8 mouse cellular contexts compared by ENCODE assay signal in genomic region chr6:72768804-72769203, GRCm38 (mm10). TPM values are rescaled to one million over a fixed set of nuclear protein-coding genes. Genes with fewer than 3 reads are reported as not detected.
DNase-seq lines count a peak whose midpoint lies in the region; ATAC-seq lines count a peak whose summit lies in the region.

No protein-coding gene starts in this region.

- H3K4me1 ChIP-seq in forebrain, embryonic 13.5 days: peaks cover 42% of the 10 kb centered on the region
- H3K4me1 ChIP-seq in hindbrain, embryonic 14.5 days (replicated peaks; ENCODE audit: control insufficient read depth, insufficient read depth, low read length): 0 out of 2 replicates have a peak, but pooled peaks cover 5% of the 10 kb centered on the region

- peak overlapping the region; percentile 65 for H3K27ac ChIP-seq in forebrain, embryonic 13.5 days
- no peak overlapping the region for H3K27ac ChIP-seq in hindbrain, embryonic 14.5 days

- H3K9ac ChIP-seq in forebrain, embryonic 13.5 days: no peak overlapping the region
- H3K9ac ChIP-seq in hindbrain, embryonic 14.5 days: no peak overlapping the region

- H3K27me3 ChIP-seq in forebrain, embryonic 13.5 days: no peaks in the 10 kb centered on the region
- H3K27me3 ChIP-seq in hindbrain, embryonic 14.5 days (ENCODE audit: control insufficient read depth, insufficient read depth, low read length): no peaks in the 10 kb centered on the region

- no peaks in the 10 kb centered on the region for H3K9me3 ChIP-seq in forebrain, embryonic 13.5 days (replicated peaks)
- no peaks in the 10 kb centered on the region for H3K9me3 ChIP-seq in hindbrain, embryonic 14.5 days (ENCODE audit: control insufficient read depth, low read length)

- peak; percentile 60 for DNase-seq in 3T3-L1 (ENCODE audit: low read depth, low spot score)
- peak; percentile 14 for DNase-seq in ZHBTc4 (ENCODE audit: low read depth, low spot score)
- DNase-seq in hindbrain, embryonic 14.5 days (ENCODE audit: low spot score): peak; percentile 60
- DNase-seq in left cerebral cortex, postnatal 4 days: peak; percentile 82
- peak; percentile 14 for DNase-seq in right cerebral cortex, adult 18-20 months
- no peak for DNase-seq in embryo, embryonic 10.5 days (ENCODE audit: low spot score)

- H3K36me3 ChIP-seq in forebrain, embryonic 13.5 days (ENCODE audit: poor library complexity, severe bottlenecking): 0 out of 2 replicates have a peak, but pooled peaks cover 11% of the 10 kb centered on the region
- no peaks in the 10 kb centered on the region for H3K36me3 ChIP-seq in hindbrain, embryonic 14.5 days (replicated peaks; ENCODE audit: control insufficient read depth, insufficient read depth)

- peak; percentile 41; the same call in 1 of the 2 replicates for ATAC-seq in forebrain, embryonic 13.5 days
- ATAC-seq in hindbrain, embryonic 14.5 days (ENCODE audit: low FRiP score): no peak; the same call in 1 of the 2 replicates
- ATAC-seq in monocyte, adult 5-6 weeks (replicated peaks; ENCODE audit: insufficient number of reproducible peaks, low FRiP score, low TSS enrichment, poor library complexity, severe bottlenecking): no peak

- no peak overlapping the region for H3K4me3 ChIP-seq in forebrain, embryonic 13.5 days
- H3K4me3 ChIP-seq in hindbrain, embryonic 14.5 days (replicated peaks; ENCODE audit: low read length): no peak overlapping the region

- 53% methylated on average over 9 of the region's 9 CpGs for WGBS in forebrain, embryonic 13.5 days
- WGBS in hindbrain, embryonic 14.5 days: 72% methylated on average over 9 of the region's 9 CpGs

- no peak overlapping the region for H3K4me2 ChIP-seq in forebrain, embryonic 13.5 days
- no peak overlapping the region for H3K4me2 ChIP-seq in hindbrain, embryonic 14.5 days (replicated peaks)

- intact Hi-C loops in left cerebral cortex, postnatal 4 days (cut with DNase I): no loop called here

RNA-seq across cellular contexts. Expression of gene Tcf7l1, which starts 20.2 kb away (rescaled TPM):
- polyA plus RNA-seq in forebrain, embryonic 13.5 days (2015; fragmentation: Nextera tagmentation; extraction: Ambion mirVana): 13.5 and 13.8 TPM in 2 replicates
- polyA plus RNA-seq in hindbrain, embryonic 14.5 days (2014; fragmentation: Nextera tagmentation; extraction: Ambion mirVana): 7.2 and 7.3 TPM in 2 replicates
- total RNA-seq in left cerebral cortex, postnatal 4 days (2021): 1 to 10 TPM; 4.1 to 5.3 TPM
- not detected in 3 replicates for total RNA-seq in monocyte, adult 5-6 weeks (2017)
